In genomic region chr15:78647746-78648145, GRCm38 (mm10) we compare ENCODE assay signal across 8 mouse cellular contexts.
"Had no signal": no experiment of that assay in that cellular context is flagged by ENCODE, and none has a peak within 500 bp of the region (broad histone marks: within the 10 kb centered on the region; RNA-seq: fewer than 3 reads in every experiment).

No protein-coding gene starts in this region.

- DNase-seq: kidney, postnatal 36 days; layer of hippocampus, adult 9-11 months; layer of hippocampus, postnatal 36 days; lung, adult 2 months; lung, postnatal 4 days; midbrain, embryonic 14.5 days; retina, postnatal 1 day; thymus, postnatal 36 days had no signal
